Mouse (Mus musculus) neural tube, embryonic 13.5 days (tissue): ENCODE measurements around the gene Trmt112. TPM values are rescaled to one million over a fixed set of nuclear protein-coding genes. Genes with fewer than 3 reads are reported as not detected.

ENCODE experiments used
- ATAC-seq: fragments of 200-750 bp; cut with Nextera tagmentation; 2 replicates; pipeline ENCODE4 v1.8.0; 2017; ENCODE audit warnings: low read depth, mild to moderate bottlenecking, moderate TSS enrichment, moderate library complexity
- H3K27ac ChIP-seq: fragments of 300-500 bp; sonication (generic); replicated peaks from 2 replicates; pipeline ENCODE4 v1.5.1; 2015; ENCODE audit warnings: moderate library complexity, mild to moderate bottlenecking, inconsistent platforms
- H3K27me3 ChIP-seq: fragments of 300-500 bp; sonication (generic); 2 replicates; pipeline ENCODE4 v1.6.1; 2015; ENCODE audit warnings: mild to moderate bottlenecking, inconsistent platforms
- H3K36me3 ChIP-seq: fragments of 300-500 bp; sonication (generic); 2 replicates; pipeline ENCODE4 v1.6.1; 2015; ENCODE audit warnings: mild to moderate bottlenecking, inconsistent platforms
- H3K4me1 ChIP-seq: fragments of 300-500 bp; sonication (generic); replicated peaks from 2 replicates; pipeline ENCODE4 v1.6.1; 2015; ENCODE audit warnings: inconsistent platforms
- H3K4me2 ChIP-seq: fragments of 300-500 bp; sonication (generic); 2 replicates; pipeline ENCODE4 v1.6.1; 2015; ENCODE audit warnings: inconsistent platforms, mild to moderate bottlenecking, moderate library complexity
- H3K4me3 ChIP-seq: fragments of 300-500 bp; sonication (generic); 2 replicates; pipeline ENCODE4 v1.5.1; 2015; ENCODE audit warnings: mild to moderate bottlenecking, inconsistent platforms
- H3K9ac ChIP-seq: fragments of 300-500 bp; sonication (generic); 2 replicates; pipeline ENCODE4 v1.6.1; 2015; ENCODE audit warnings: moderate library complexity, mild to moderate bottlenecking, inconsistent platforms
- H3K9me3 ChIP-seq: fragments of 300-500 bp; sonication (generic); 2 replicates; pipeline ENCODE4 v1.6.1; 2016; ENCODE audit warnings: inconsistent platforms
- WGBS: fragments of 180-500 bp; shearing (Covaris S2); methylation state at CpG from one replicate; pipeline ENCODE4 v1.1.7; 2015; 5-methylcytosine and 5-hydroxymethylcytosine counted together
- polyA plus RNA-seq: library from polyadenylated mRNA; unstranded; fragments of >200 nt; fragmentation: Nextera tagmentation; extraction: Ambion mirVana; gene quantifications from 2 replicates; pipeline ENCODE4 v1.2.1, GENCODE M21; 2015

Gene Trmt112
- polyA plus RNA-seq, 1 experiment from 2014 or later: 117 TPM

GRCm38 (mm10) chr19:6921647-6922567, 12.4 kb downstream of the Trmt112 start, which contains the start of gene Esrra:
Gene Esrra, minus strand, starts transcription at chr19:6921813.
- under 1% methylated on average over 66 of the region's 66 CpGs for WGBS
- Histone ChIP-seq H3K4me3 (peak within 1 kb of the TSS; percentile 75), H3K4me2 (peak within 1 kb of the TSS; percentile 97), H3K9me3 (no peaks in the 10 kb centered on the region), H3K9ac (peak within 1 kb of the TSS; percentile 91), H3K27ac (peak within 1 kb of the TSS; percentile 92), H3K4me1 (peaks cover 43% of the 10 kb centered on the region), H3K27me3 (peaks cover 45% of the 10 kb centered on the region), H3K36me3 (no peaks in the 10 kb centered on the region)
- ATAC-seq: peak; percentile 94

GRCm38 (mm10) chr19:6922901-6923735, 13.6 kb downstream of the Trmt112 start:
- H3K27me3 ChIP-seq: peaks cover 57% of the 10 kb centered on the region
- H3K4me2 ChIP-seq: peak overlapping the region; percentile 97
- H3K9ac ChIP-seq: no peak overlapping the region
- no peaks in the 10 kb centered on the region for H3K36me3 ChIP-seq
- H3K4me1 ChIP-seq: peaks cover 47% of the 10 kb centered on the region
- peak overlapping the region; percentile 75; the same call in 1 of the 2 replicates for H3K4me3 ChIP-seq
- ATAC-seq: no peak
- no peak overlapping the region for H3K27ac ChIP-seq
- no peaks in the 10 kb centered on the region for H3K9me3 ChIP-seq
- WGBS: 70% methylated on average over 6 of the region's 6 CpGs

- no peak overlapping the region for H3K27ac ChIP-seq
- no peak for ATAC-seq
- peak overlapping the region; percentile 31; the same call in 1 of the 2 replicates for H3K9ac ChIP-seq
- H3K4me3 ChIP-seq: peak overlapping the region; percentile 24
- no peaks in the 10 kb centered on the region for H3K36me3 ChIP-seq
- no peaks in the 10 kb centered on the region for H3K9me3 ChIP-seq
- peaks cover 70% of the 10 kb centered on the region for H3K27me3 ChIP-seq
- peak overlapping the region; percentile 34 for H3K4me2 ChIP-seq
- WGBS: 2% methylated on average over 39 of the region's 39 CpGs
- peaks cover 43% of the 10 kb centered on the region for H3K4me1 ChIP-seq
These were observed 15.2 kb downstream of the Trmt112 start for GRCm38 (mm10) chr19:6924461-6925306.

- Histone ChIP-seq H3K27me3 (peaks cover 75% of the 10 kb centered on the region), H3K9me3 (no peaks in the 10 kb centered on the region), H3K4me1 (peaks cover 37% of the 10 kb centered on the region), H3K9ac (peak within 1 kb of the TSS; percentile 31; the same call in 1 of the 2 replicates), H3K36me3 (no peaks in the 10 kb centered on the region), H3K4me3 (peak within 1 kb of the TSS; percentile 24), H3K27ac (no peak within 1 kb of the TSS), H3K4me2 (peak within 1 kb of the TSS; percentile 34)
- no peak for ATAC-seq
- 2% methylated on average over 9 of the region's 9 CpGs for WGBS
These were observed 15.7 kb downstream of the Trmt112 start, which contains the start of gene Catsperz for GRCm38 (mm10) chr19:6925307-6925573. Gene Catsperz, minus strand, starts transcription at chr19:6925380.

- Histone ChIP-seq H3K9me3 (no peaks in the 10 kb centered on the region), H3K27me3 (peaks cover 79% of the 10 kb centered on the region), H3K27ac (no peak overlapping the region), H3K36me3 (no peaks in the 10 kb centered on the region), H3K4me3 (peak overlapping the region; percentile 24), H3K4me2 (peak overlapping the region; percentile 34), H3K9ac (0 out of 2 replicates have a peak overlapping the region, but pooled peaks have one; percentile 31), H3K4me1 (peaks cover 32% of the 10 kb centered on the region)
- no peak for ATAC-seq
- WGBS: 6% methylated on average over 40 of the region's 40 CpGs
These were observed 16.3 kb downstream of the Trmt112 start for GRCm38 (mm10) chr19:6925611-6926329.

GRCm38 (mm10) chr19:6926559-6927255, 17.2 kb downstream of the Trmt112 start:
- Histone ChIP-seq H3K4me3 (peak overlapping the region; percentile 14; the same call in 1 of the 2 replicates), H3K36me3 (no peaks in the 10 kb centered on the region), H3K27me3 (peaks cover 88% of the 10 kb centered on the region), H3K9me3 (no peaks in the 10 kb centered on the region), H3K9ac (no peak overlapping the region), H3K27ac (no peak overlapping the region), H3K4me2 (peak overlapping the region; percentile 43), H3K4me1 (peaks cover 28% of the 10 kb centered on the region)
- WGBS: 14% methylated on average over 26 of the region's 26 CpGs
- no peak for ATAC-seq

GRCm38 (mm10) chr19:6928080-6928479, 18.6 kb downstream of the Trmt112 start:
- Histone ChIP-seq H3K36me3 (no peaks in the 10 kb centered on the region), H3K27ac (no peak overlapping the region), H3K4me3 (no peak overlapping the region), H3K9me3 (no peaks in the 10 kb centered on the region), H3K27me3 (peaks cover 95% of the 10 kb centered on the region), H3K9ac (0 out of 2 replicates have a peak overlapping the region, but pooled peaks have one; percentile 26), H3K4me2 (no peak overlapping the region), H3K4me1 (peaks cover 25% of the 10 kb centered on the region)
- ATAC-seq: no peak
- 10% methylated on average over 9 of the region's 9 CpGs for WGBS

- 0% methylated on average over 2 of the region's 2 CpGs for WGBS
- Histone ChIP-seq H3K4me2 (no peak overlapping the region), H3K27me3 (peaks cover 95% of the 10 kb centered on the region), H3K4me1 (peaks cover 25% of the 10 kb centered on the region), H3K27ac (no peak overlapping the region), H3K9me3 (no peaks in the 10 kb centered on the region), H3K9ac (no peak overlapping the region), H3K4me3 (no peak overlapping the region), H3K36me3 (no peaks in the 10 kb centered on the region)
- ATAC-seq: no peak
These were observed 21.5 kb downstream of the Trmt112 start for GRCm38 (mm10) chr19:6931002-6931401.

GRCm38 (mm10) chr19:6932018-6932417, 22.5 kb downstream of the Trmt112 start:
- WGBS: 38% methylated on average over 1 of the region's 1 CpGs
- Histone ChIP-seq H3K4me1 (peaks cover 19% of the 10 kb centered on the region), H3K9me3 (no peaks in the 10 kb centered on the region), H3K27me3 (peaks cover 94% of the 10 kb centered on the region), H3K36me3 (no peaks in the 10 kb centered on the region), H3K4me2 (no peak overlapping the region), H3K27ac (no peak overlapping the region), H3K9ac (no peak overlapping the region), H3K4me3 (no peak overlapping the region)
- no peak for ATAC-seq

- no peak for ATAC-seq
- peak overlapping the region; percentile 69 for H3K4me2 ChIP-seq
- peak overlapping the region; percentile 75 for H3K9ac ChIP-seq
- no peak overlapping the region for H3K27ac ChIP-seq
- H3K27me3 ChIP-seq: peaks cover 87% of the 10 kb centered on the region
- H3K4me3 ChIP-seq: peak overlapping the region; percentile 42; the same call in 1 of the 2 replicates
- no peaks in the 10 kb centered on the region for H3K36me3 ChIP-seq
- no peaks in the 10 kb centered on the region for H3K9me3 ChIP-seq
- WGBS: 19% methylated on average over 4 of the region's 4 CpGs
- peaks cover 19% of the 10 kb centered on the region for H3K4me1 ChIP-seq
These were observed 23.6 kb downstream of the Trmt112 start for GRCm38 (mm10) chr19:6933102-6933435.
